Mouse (Mus musculus) kidney, postnatal 0 days (tissue): Measurements from ENCODE around the gene Knl1. TPM values are rescaled to one million over a fixed set of nuclear protein-coding genes. Genes with fewer than 3 reads are reported as not detected.

Experiments used
- ATAC-seq: fragments of 200-750 bp; cut with Nextera tagmentation; replicated peaks from 2 replicates; pipeline ENCODE4 v1.8.0; 2017; ENCODE audit warnings: low read depth, moderate number of reproducible peaks, moderate TSS enrichment, moderate library complexity; ENCODE audit not compliant: low FRiP score
- DNase-seq: peaks from one replicate; pipeline ENCODE4 v3.0.0-alpha.2; 2016; ENCODE audit warnings: low spot score
- H3K27ac ChIP-seq: fragments of 300-500 bp; sonication (generic); 2 replicates; pipeline ENCODE4 v1.5.1; 2014; ENCODE audit warnings: mild to moderate bottlenecking
- H3K27me3 ChIP-seq: fragments of 300-500 bp; sonication (generic); 2 replicates; pipeline ENCODE4 v1.6.1; 2014; ENCODE audit warnings: low read length, mixed read lengths; ENCODE audit not compliant: insufficient read depth
- H3K36me3 ChIP-seq: fragments of 300-500 bp; sonication (generic); 2 replicates; pipeline ENCODE4 v1.6.1; 2014; ENCODE audit warnings: low read length, mixed read lengths; ENCODE audit not compliant: insufficient read depth
- H3K4me1 ChIP-seq: fragments of 300-500 bp; sonication (generic); replicated peaks from 2 replicates; pipeline ENCODE4 v1.6.1; 2014; ENCODE audit warnings: antibody characterized with exemption, low read length, mixed read lengths; ENCODE audit not compliant: insufficient read depth
- H3K4me2 ChIP-seq: fragments of 300-500 bp; sonication (generic); 2 replicates; pipeline ENCODE4 v1.6.1; 2014; ENCODE audit warnings: mild to moderate bottlenecking, low read length, moderate library complexity, mixed read lengths
- H3K4me3 ChIP-seq: fragments of 300-500 bp; sonication (generic); replicated peaks from 2 replicates; pipeline ENCODE4 v1.5.1; 2014; ENCODE audit warnings: low read depth, low read length
- H3K9ac ChIP-seq: fragments of 300-500 bp; sonication (generic); 2 replicates; pipeline ENCODE4 v1.6.1; 2014; ENCODE audit warnings: low read depth, low read length
- H3K9me3 ChIP-seq: fragments of 300-500 bp; sonication (generic); replicated peaks from 2 replicates; pipeline ENCODE4 v1.6.1; 2016; ENCODE audit warnings: low read length, inconsistent platforms, mixed read lengths
- CTCF ChIP-seq: IDR thresholded peaks from 2 replicates; pipeline ENCODE4 v1.5.1; 2016; ENCODE audit warnings: antibody characterized with exemption, low read depth, mild to moderate bottlenecking, moderate library complexity
- WGBS: fragments of 180-500 bp; shearing (Covaris S2); extraction: QIAGEN DNeasy Blood & Tissue Kit; methylation state at CpG from one replicate; pipeline ENCODE4 v1.1.7; 2014; 5-methylcytosine and 5-hydroxymethylcytosine counted together
- polyA plus RNA-seq: library from polyadenylated mRNA; unstranded; fragments of >200 nt; fragmentation: Nextera tagmentation; extraction: Ambion mirVana; gene quantifications from 2 replicates; pipeline ENCODE4 v1.2.1, GENCODE M21; 2015

Gene Knl1
- polyA plus RNA-seq, 1 experiment from 2014 or later: 25.6 TPM

DNA sequence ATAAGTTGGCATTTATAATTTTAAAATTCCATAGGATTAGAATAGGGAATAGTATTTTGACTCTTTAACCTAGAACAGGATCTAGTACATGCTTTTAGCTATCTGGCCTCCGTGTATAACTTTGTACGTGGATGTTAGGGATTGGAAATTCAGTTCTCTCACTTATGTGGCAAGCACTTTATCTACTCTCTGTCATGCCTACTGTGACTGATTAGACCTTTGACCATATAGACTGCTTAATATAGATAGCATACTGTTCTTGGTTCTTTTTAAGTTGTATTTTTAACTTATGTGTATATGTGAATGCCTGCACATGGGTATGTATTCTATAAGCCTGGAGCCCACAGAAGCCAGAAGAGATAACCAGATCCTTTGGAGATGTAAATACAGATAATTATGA, 13.2 kb downstream of the Knl1 start:
- no peak for ATAC-seq
- H3K9me3 ChIP-seq: no peaks in the 10 kb centered on the region
- H3K4me2 ChIP-seq: no peak overlapping the region
- DNase-seq: no peak
- no peak overlapping the region for H3K27ac ChIP-seq
- no peaks in the 10 kb centered on the region for H3K27me3 ChIP-seq
- no peaks in the 10 kb centered on the region for H3K36me3 ChIP-seq
- no peak overlapping the region for H3K4me3 ChIP-seq
- H3K4me1 ChIP-seq: no peaks in the 10 kb centered on the region
- WGBS: 98% methylated on average over 2 of the region's 2 CpGs
- no peak overlapping the region for H3K9ac ChIP-seq
- no peak for TF ChIP-seq CTCF

DNA sequence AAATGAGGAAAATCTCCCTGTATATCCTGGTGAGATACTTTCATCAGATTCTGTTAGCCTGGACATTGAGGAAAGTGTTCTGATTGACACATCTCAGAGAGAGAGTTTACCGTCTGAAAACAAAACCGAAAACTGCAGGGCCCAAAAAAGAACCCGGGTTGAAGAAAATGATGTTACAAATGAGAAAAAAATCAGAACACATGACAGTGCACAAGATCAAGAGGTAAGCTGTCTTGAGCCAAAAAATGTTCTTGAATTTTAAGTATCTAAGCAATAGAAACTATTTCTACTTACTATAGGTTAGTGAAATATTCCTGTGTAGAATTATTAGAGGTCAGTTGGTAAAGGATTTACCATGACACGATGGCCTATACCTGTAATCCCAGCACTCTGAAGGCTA, 25.5 kb downstream of the Knl1 start:
- ATAC-seq (no peak), DNase-seq (no peak)
- no peak for TF ChIP-seq CTCF
- Histone ChIP-seq H3K36me3 (peaks cover 17% of the 10 kb centered on the region), H3K9ac (no peak overlapping the region), H3K27ac (no peak overlapping the region), H3K27me3 (no peaks in the 10 kb centered on the region), H3K4me2 (no peak overlapping the region), H3K9me3 (no peaks in the 10 kb centered on the region), H3K4me1 (no peaks in the 10 kb centered on the region), H3K4me3 (no peak overlapping the region)
- WGBS: 91% methylated on average over 4 of the region's 4 CpGs

DNA sequence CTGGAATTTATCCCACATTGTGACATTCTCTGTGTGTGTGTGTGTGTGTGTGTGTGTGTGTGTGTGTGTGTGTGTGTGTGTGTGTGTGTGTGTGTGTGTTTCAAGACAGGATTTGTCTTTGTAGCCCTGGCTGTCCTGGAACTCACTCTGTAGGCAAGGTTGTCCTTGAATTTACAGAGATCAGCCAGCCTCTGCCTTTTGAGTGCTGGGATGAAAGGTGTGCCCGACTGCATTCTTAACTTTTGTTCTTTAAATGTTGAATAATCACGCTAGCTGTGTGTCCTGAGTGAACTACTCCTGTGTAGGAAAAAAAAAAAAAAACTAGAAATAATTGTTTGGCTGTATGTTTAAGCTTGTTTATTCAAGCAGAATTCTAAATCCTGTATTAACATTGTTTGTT, 39.2 kb downstream of the Knl1 start:
- Histone ChIP-seq H3K27me3 (no peaks in the 10 kb centered on the region), H3K36me3 (0 out of 2 replicates have a peak, but pooled peaks cover 9% of the 10 kb centered on the region), H3K4me1 (no peaks in the 10 kb centered on the region), H3K27ac (no peak overlapping the region), H3K9me3 (no peaks in the 10 kb centered on the region), H3K4me3 (no peak overlapping the region), H3K4me2 (no peak overlapping the region), H3K9ac (no peak overlapping the region)
- 87% methylated on average over 2 of the region's 2 CpGs for WGBS
- no peak for TF ChIP-seq CTCF
- ATAC-seq: no peak
- DNase-seq: no peak

DNA sequence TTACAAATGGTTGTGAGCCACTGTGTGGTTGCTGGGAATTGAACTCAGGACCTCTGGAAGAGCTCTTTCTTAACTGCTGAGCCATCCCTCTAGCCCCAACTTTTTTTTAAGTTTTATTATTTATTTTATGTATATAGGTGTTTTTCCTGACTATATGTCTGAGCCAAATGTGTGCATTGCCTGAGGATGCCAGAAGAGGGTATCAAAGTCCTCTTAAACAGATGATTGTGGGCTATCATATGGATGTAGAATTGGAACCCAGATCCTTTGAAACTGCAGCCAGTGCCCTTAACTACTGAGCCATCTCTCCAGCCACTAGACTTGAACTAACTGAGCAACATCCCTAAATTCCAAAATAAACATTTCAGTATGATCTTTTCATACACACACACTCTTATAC, 54.6 kb downstream of the Knl1 start:
- DNase-seq (no peak), ATAC-seq (no peak)
- TF ChIP-seq CTCF: no peak
- Histone ChIP-seq H3K27ac (no peak overlapping the region), H3K4me3 (no peak overlapping the region), H3K36me3 (peaks cover 11% of the 10 kb centered on the region; the same call in 1 of the 2 replicates), H3K9ac (no peak overlapping the region), H3K4me1 (no peaks in the 10 kb centered on the region), H3K9me3 (no peaks in the 10 kb centered on the region), H3K27me3 (no peaks in the 10 kb centered on the region), H3K4me2 (no peak overlapping the region)

DNA sequence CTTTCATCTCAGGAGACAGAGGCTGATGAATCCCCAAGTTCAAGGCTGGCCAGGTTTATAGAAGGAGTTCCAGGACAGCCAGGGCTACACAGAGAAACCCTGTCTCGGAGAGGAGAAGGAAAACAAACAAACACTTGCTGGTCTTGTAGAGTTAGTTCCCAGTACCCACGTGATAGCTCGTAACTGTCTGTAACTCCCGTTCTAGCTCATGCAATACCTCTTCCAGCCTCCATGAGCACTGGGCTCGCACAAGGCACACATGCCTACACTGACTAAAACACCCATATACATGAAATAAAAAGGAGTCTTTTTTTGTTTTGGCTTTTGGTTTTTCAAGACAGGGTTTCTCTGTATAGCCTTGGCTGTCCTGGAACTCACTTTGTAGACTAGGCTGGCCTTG, 59.7 kb downstream of the Knl1 start:
- DNase-seq (no peak), ATAC-seq (no peak)
- Histone ChIP-seq H3K27ac (no peak overlapping the region), H3K4me1 (no peaks in the 10 kb centered on the region), H3K9ac (no peak overlapping the region), H3K36me3 (peaks cover 11% of the 10 kb centered on the region; the same call in 1 of the 2 replicates), H3K4me3 (no peak overlapping the region), H3K27me3 (no peaks in the 10 kb centered on the region), H3K9me3 (no peaks in the 10 kb centered on the region), H3K4me2 (no peak overlapping the region)
- TF ChIP-seq CTCF: no peak
- WGBS: 73% methylated on average over 5 of the region's 5 CpGs

DNA sequence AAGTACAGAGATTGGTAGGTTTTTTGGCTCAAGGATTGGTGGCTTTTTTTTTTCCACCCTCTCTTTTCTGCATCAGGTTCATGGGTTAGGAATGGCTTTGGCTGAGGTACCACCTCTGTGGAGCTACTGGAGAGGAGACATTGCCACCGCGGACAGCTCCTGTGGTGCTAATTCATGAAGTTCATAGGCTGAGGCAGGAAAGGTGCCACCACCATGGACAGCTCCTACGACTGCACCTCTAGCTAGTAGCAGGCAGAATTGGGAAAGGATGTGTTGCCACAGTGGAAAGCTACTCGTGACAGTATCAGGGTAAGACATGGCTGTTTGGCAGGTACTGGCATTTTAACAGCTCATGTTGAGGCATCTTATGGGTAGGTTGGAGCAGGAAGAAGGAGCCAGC, 61.6 kb downstream of the Knl1 start:
- no peak overlapping the region for H3K4me2 ChIP-seq
- no peaks in the 10 kb centered on the region; the same call in 1 of the 2 replicates for H3K4me1 ChIP-seq
- no peaks in the 10 kb centered on the region for H3K9me3 ChIP-seq
- WGBS: 58% methylated on average over 4 of the region's 4 CpGs
- H3K36me3 ChIP-seq: no peaks in the 10 kb centered on the region
- no peak for ATAC-seq
- TF ChIP-seq CTCF: no peak
- H3K27me3 ChIP-seq: no peaks in the 10 kb centered on the region
- no peak overlapping the region for H3K9ac ChIP-seq
- no peak overlapping the region for H3K27ac ChIP-seq
- peak; percentile 35 for DNase-seq
- H3K4me3 ChIP-seq: no peak overlapping the region

DNA sequence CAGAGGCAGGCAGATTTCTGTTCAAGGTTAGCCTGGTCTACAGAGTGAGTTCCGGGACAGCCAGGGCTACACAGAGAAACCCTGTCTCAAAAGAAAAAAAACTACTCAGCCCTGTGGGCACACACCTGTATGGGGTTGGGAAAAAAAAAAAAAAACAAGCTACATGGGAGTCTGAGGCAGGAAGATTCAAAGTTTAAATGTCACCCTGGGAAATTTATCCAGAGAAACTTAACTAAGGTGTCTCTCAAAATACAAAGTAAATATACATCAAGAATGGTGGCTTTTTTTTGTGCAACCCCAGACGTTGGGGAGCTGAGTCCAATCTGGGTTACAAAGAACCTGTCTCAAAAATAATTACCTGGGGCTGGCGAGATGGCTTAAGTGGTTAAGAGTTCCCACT, 64.1 kb downstream of the Knl1 start:
- no peaks in the 10 kb centered on the region for H3K9me3 ChIP-seq
- no peaks in the 10 kb centered on the region for H3K27me3 ChIP-seq
- no peak overlapping the region for H3K4me2 ChIP-seq
- DNase-seq (no peak), ATAC-seq (no peak)
- H3K27ac ChIP-seq: no peak overlapping the region
- no peak overlapping the region for H3K9ac ChIP-seq
- H3K36me3 ChIP-seq: no peaks in the 10 kb centered on the region
- 81% methylated on average over 3 of the region's 3 CpGs for WGBS
- no peaks in the 10 kb centered on the region; the same call in 1 of the 2 replicates for H3K4me1 ChIP-seq
- TF ChIP-seq CTCF: no peak
- no peak overlapping the region for H3K4me3 ChIP-seq
